Comparison of ENCODE assay signal across 10 mouse cellular contexts in genomic region chr19:10019214-10019760, GRCm38 (mm10). TPM values are rescaled to one million over a fixed set of nuclear protein-coding genes. Genes with fewer than 3 reads are reported as not detected.
A peak's percentile ranks its signal among the peaks of the same experiment; 100 is the strongest.
DNase-seq lines count a peak whose midpoint lies in the region; ATAC-seq and TF ChIP-seq lines count a peak whose summit lies in the region.
"Had no signal": no experiment of that assay in that cellular context is flagged by ENCODE, and none has a peak within 500 bp of the region (broad histone marks: within the 10 kb centered on the region; RNA-seq: fewer than 3 reads in every experiment).

No protein-coding gene starts in this region.

- H3K4me2 ChIP-seq in intestine, postnatal 0 days (replicated peaks; ENCODE audit: low read depth): peak overlapping the region; percentile 88
- peak overlapping the region; percentile 90 for H3K4me2 ChIP-seq in neural tube, embryonic 12.5 days (replicated peaks)

- no peaks in the 10 kb centered on the region for H3K27me3 ChIP-seq in intestine, postnatal 0 days (replicated peaks; ENCODE audit: control insufficient read depth, insufficient read depth, low read length)
- 0 out of 2 replicates have a peak, but pooled peaks cover 11% of the 10 kb centered on the region for H3K27me3 ChIP-seq in neural tube, embryonic 12.5 days (replicated peaks)

- no peak for DNase-seq in layer of hippocampus, adult 2 months (ENCODE audit: low spot score in 2 of 2)
- no peak for DNase-seq in layer of hippocampus, adult 18-20 months (ENCODE audit: low spot score in 2 of 2)
- DNase-seq in cerebellum, adult 11 months: no peak
- DNase-seq in right cerebral cortex, postnatal 10 days (ENCODE audit: low spot score in 2 of 2): no peak
- DNase-seq in right cerebral cortex, postnatal 36 days (ENCODE audit: low spot score in 2 of 2): no peak

- peaks cover 5% of the 10 kb centered on the region; the same call in 1 of the 2 replicates for H3K4me1 ChIP-seq in embryonic fibroblast, embryonic 13.5 days (ENCODE audit: control insufficient read depth, insufficient read depth, low read length)
- H3K4me1 ChIP-seq in intestine, postnatal 0 days (replicated peaks; ENCODE audit: control insufficient read depth, insufficient read depth, low read length): peaks cover 17% of the 10 kb centered on the region
- peaks cover 25% of the 10 kb centered on the region for H3K4me1 ChIP-seq in neural tube, embryonic 12.5 days

- H3K9ac ChIP-seq in intestine, postnatal 0 days (ENCODE audit: low read depth, low read length): 0 out of 2 replicates have a peak overlapping the region, but pooled peaks have one; percentile 3
- 0 out of 2 replicates have a peak overlapping the region, but pooled peaks have one; percentile 30 for H3K9ac ChIP-seq in neural tube, embryonic 12.5 days

- TF ChIP-seq CTCF in layer of hippocampus, adult 2 months (conservative IDR thresholded peaks at IDR 0.05): no peak
- no peak for TF ChIP-seq CTCF in embryonic fibroblast, embryonic 13.5 days (IDR thresholded peaks at IDR 0.05; ENCODE audit: borderline replicate concordance, insufficient read depth, low read length)
- no peak for TF ChIP-seq CTCF in intestine, postnatal 0 days (IDR thresholded peaks at IDR 0.05; ENCODE audit: low read depth)

- H3K4me3 ChIP-seq in layer of hippocampus, adult 2 months: peak overlapping the region; percentile 80; the same call in 1 of the 2 replicates
- H3K4me3 ChIP-seq in embryonic fibroblast, embryonic 13.5 days (ENCODE audit: insufficient read depth, low read length): peak overlapping the region; percentile 47
- H3K4me3 ChIP-seq in intestine, postnatal 0 days (ENCODE audit: low read depth, low read length): peak overlapping the region; percentile 49; the same call in 1 of the 2 replicates
- H3K4me3 ChIP-seq in neural tube, embryonic 12.5 days: peak overlapping the region; percentile 54

- H3K36me3 ChIP-seq in intestine, postnatal 0 days (ENCODE audit: control insufficient read depth, insufficient read depth): no peaks in the 10 kb centered on the region
- no peaks in the 10 kb centered on the region for H3K36me3 ChIP-seq in neural tube, embryonic 12.5 days

- ATAC-seq in intestine, postnatal 0 days: no peak
- ATAC-seq in neural tube, embryonic 12.5 days (ENCODE audit: low FRiP score, low read depth): no peak

- 76% methylated on average over 4 of the region's 4 CpGs for WGBS in intestine, postnatal 0 days
- WGBS in neural tube, embryonic 12.5 days: 64% methylated on average over 4 of the region's 4 CpGs

- TF ChIP-seq POLR2A in embryonic fibroblast, embryonic 13.5 days (IDR thresholded peaks at IDR 0.05; ENCODE audit: low read depth, low read length): no peak

- H3K9me3 ChIP-seq in intestine, postnatal 0 days (ENCODE audit: control insufficient read depth): no peaks in the 10 kb centered on the region
- no peaks in the 10 kb centered on the region for H3K9me3 ChIP-seq in neural tube, embryonic 12.5 days

- peak overlapping the region; percentile 83; the same call in 1 of the 2 replicates for H3K27ac ChIP-seq in layer of hippocampus, adult 2 months
- no peak overlapping the region for H3K27ac ChIP-seq in embryonic fibroblast, embryonic 13.5 days (ENCODE audit: insufficient read depth, low read length)
- H3K27ac ChIP-seq in intestine, postnatal 0 days (ENCODE audit: low read depth, low read length): no peak overlapping the region; the same call in 1 of the 2 replicates
- no peak overlapping the region for H3K27ac ChIP-seq in neural tube, embryonic 12.5 days

RNA-seq across cellular contexts. Expression of gene Rab3il1, which starts 17.8 kb away (rescaled TPM):
- 10 to 100 TPM in 1 of 2 experiments, 1 to 10 TPM in 1; 9.7 to 10.4 TPM for total RNA-seq in layer of hippocampus, adult 2 months (2021)
- total RNA-seq in layer of hippocampus, adult 18-20 months (2021): 10 to 100 TPM in 1 of 2 experiments, 1 to 10 TPM in 1; 9.3 to 10.1 TPM
- polyA plus RNA-seq in embryonic fibroblast, embryonic 13.5 days (2011; ENCODE audit: insufficient read length, low read depth, missing spikeins): 6.5 and 18.2 TPM in 2 replicates
- 63.6 and 65.8 TPM in 2 replicates for polyA plus RNA-seq in intestine, postnatal 0 days (2015; fragmentation: Nextera tagmentation; extraction: Ambion mirVana)
- polyA plus RNA-seq in neural tube, embryonic 12.5 days (2016; fragmentation: Nextera tagmentation; extraction: Ambion mirVana): 26.3 and 29.6 TPM in 2 replicates

RNA-seq across cellular contexts. Expression of gene Best1, which starts 17.9 kb away (rescaled TPM):
- 1 to 10 TPM; 1.2 to 1.5 TPM for total RNA-seq in layer of hippocampus, adult 2 months (2021)
- 1 to 10 TPM; 1.2 to 1.7 TPM for total RNA-seq in layer of hippocampus, adult 18-20 months (2021)
- polyA plus RNA-seq in embryonic fibroblast, embryonic 13.5 days (2011; ENCODE audit: insufficient read length, low read depth, missing spikeins): 0.33 and 0.60 TPM in 2 replicates
- polyA plus RNA-seq in intestine, postnatal 0 days (2015; fragmentation: Nextera tagmentation; extraction: Ambion mirVana): 0.61 and 0.89 TPM in 2 replicates
- polyA plus RNA-seq in neural tube, embryonic 12.5 days (2016; fragmentation: Nextera tagmentation; extraction: Ambion mirVana): 1.0 and 1.9 TPM in 2 replicates
- total RNA-seq: common myeloid progenitor, adult 5-6 weeks; MEL had no signal

RNA-seq across cellular contexts. Expression of gene Fads3, which starts 22.1 kb away (rescaled TPM):
- total RNA-seq in layer of hippocampus, adult 2 months (2021): 10 to 100 TPM; 25.0 to 25.6 TPM
- total RNA-seq in layer of hippocampus, adult 18-20 months (2021): 10 to 100 TPM; 22.9 to 25.2 TPM
- 115 and 142 TPM in 2 replicates for polyA plus RNA-seq in embryonic fibroblast, embryonic 13.5 days (2011; ENCODE audit: insufficient read length, low read depth, missing spikeins)
- 4.7 and 4.8 TPM in 2 replicates for polyA plus RNA-seq in intestine, postnatal 0 days (2015; fragmentation: Nextera tagmentation; extraction: Ambion mirVana)
- 11.4 and 13.3 TPM in 2 replicates for polyA plus RNA-seq in neural tube, embryonic 12.5 days (2016; fragmentation: Nextera tagmentation; extraction: Ambion mirVana)

RNA-seq across cellular contexts. Expression of gene Fth1, which starts 38.9 kb away (rescaled TPM):
- total RNA-seq in layer of hippocampus, adult 2 months (2021): 1,000 to 10,000 TPM; 3,170 to 3,409 TPM
- 1,000 to 10,000 TPM; 3,571 to 3,745 TPM for total RNA-seq in layer of hippocampus, adult 18-20 months (2021)
- polyA plus RNA-seq in embryonic fibroblast, embryonic 13.5 days (2011; ENCODE audit: insufficient read length, low read depth, missing spikeins): 1,225 and 1,491 TPM in 2 replicates
- polyA plus RNA-seq in intestine, postnatal 0 days (2015; fragmentation: Nextera tagmentation; extraction: Ambion mirVana): 6,780 and 7,050 TPM in 2 replicates
- polyA plus RNA-seq in neural tube, embryonic 12.5 days (2016; fragmentation: Nextera tagmentation; extraction: Ambion mirVana): 1,314 and 1,378 TPM in 2 replicates
